Mouse (Mus musculus) heart, adult 11 months (tissue): ENCODE data around the gene Fgfr2.

Experiments
- DNase-seq: peaks from one replicate; pipeline ENCODE4 v3.0.0; 2022

The Fgfr2 gene

DNA sequence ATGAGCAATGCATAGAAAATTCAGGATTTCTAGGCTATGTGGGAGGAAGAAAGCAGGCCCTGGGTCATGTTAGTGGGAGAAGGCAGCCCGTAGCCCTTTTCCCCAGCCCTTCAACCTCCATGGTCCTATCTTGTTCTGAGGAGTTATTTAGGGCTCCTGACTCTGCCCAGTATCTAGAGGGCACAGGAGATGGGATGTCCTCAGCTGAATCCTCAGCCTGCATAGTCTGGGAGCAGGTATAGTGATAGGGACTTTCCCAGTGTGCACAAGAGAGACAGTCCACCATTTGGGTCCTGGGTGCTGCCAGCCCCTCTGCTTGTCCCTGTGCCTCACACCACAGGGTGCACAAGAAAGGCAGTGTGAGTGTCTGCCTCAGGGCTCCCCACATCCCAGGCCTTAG, 2144.6 kb downstream of the Fgfr2 start:
- DNase-seq: no peak

DNA sequence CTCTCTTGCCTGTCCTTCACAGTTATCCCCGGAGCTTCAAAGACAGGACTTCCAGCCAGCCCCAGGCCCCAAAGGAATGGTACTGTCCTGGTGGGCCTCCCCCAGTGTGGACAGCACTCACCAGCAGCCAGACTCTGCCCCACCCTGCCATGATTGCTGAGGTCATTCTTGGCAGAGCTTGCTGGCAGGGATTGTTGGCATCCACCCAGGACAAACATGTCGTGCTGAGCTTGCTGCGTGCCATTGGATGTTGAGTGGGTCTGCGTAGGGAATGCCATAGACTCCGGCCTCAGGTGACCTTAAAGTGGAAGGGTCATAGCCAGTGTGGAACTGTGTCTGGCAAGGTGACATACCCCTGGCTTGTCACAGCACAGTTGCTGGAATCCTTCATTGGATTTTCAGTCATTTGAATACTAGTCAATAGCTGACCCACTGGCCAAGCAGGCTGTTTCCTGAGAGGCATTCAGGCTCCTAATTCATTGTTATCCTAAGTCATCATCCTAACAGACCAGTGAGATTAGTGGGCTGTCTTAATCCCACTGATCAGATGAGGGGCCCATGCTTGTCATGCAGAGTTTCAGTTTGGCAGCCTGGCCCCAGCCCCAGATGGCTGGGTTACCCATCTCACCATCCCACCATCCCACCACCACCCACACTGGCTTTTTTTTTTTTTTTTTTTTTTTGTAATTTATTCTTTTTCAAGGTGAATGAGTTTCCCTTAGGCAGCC, 2145.2 kb downstream of the Fgfr2 start:
- peak; percentile 99 for DNase-seq

DNA sequence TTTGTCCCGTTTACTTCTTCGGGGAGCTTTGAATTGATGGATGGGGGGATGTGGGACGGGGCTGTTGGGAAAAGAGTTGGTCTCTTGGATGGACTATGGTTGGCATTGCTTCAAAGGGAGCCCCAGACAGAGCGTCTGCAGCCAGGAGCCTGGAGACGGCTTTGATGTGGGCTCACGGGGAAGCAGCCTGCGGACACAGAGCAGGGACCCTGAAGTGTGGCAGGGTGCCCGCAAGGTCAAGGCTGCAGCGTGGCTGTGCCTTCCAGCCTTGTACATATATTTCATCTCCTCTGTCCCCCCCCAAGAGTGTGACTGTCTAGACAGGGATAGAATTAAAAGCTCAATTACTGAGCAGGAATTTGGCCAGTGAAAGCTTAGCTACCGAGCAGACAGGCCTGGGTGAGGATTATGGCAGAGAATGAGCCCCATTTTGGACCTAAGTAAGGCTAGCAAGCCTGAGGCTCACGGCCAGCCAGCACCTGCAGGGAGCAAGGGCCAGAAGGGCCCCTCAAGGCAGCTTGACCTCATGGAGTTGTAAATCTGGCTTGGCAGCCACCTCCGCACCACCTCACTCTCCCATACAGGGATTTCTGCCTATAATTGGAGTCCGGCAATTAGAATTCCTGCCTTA, 2146.7 kb downstream of the Fgfr2 start:
- DNase-seq: no peak

DNA sequence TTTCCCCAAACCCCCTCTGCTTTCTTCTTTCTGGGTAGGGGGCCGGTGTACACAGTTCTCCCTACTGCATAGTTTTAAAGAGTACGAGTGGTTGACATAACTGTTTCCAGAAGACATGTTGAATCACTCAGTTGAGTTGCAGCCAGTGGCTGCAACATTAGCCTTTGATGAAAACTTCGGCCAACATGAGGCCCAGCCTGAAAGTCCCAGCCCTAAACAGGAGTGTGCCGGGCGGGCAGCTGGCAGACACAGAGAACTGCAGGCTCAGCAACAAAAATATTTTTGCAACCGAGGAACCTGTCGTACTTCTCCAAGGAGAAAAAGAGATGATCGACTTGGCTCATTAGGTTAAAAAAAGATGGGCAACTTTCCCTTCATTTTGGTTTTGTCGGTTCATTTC, 2150.4 kb downstream of the Fgfr2 start:
- peak; percentile 89 for DNase-seq

DNA sequence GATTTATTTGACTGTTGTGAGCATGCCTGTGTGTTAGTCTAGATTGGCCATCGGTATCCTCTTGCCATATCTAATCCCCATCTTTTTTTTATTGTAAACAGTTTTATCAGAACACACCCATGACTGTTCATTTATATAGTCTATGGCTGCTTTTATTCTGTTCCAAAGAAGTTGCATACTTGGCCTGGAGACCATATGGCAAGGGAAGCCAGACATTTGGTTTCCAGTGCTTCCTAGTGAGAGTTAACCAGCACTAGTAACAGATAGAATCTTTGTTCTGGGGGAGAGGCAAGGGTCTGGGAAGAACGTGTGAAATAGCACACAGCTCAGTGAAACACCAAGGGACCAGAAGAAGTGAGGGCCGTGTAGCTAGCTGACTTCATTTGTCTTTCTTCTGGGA, 2153.6 kb downstream of the Fgfr2 start:
- no peak for DNase-seq

DNA sequence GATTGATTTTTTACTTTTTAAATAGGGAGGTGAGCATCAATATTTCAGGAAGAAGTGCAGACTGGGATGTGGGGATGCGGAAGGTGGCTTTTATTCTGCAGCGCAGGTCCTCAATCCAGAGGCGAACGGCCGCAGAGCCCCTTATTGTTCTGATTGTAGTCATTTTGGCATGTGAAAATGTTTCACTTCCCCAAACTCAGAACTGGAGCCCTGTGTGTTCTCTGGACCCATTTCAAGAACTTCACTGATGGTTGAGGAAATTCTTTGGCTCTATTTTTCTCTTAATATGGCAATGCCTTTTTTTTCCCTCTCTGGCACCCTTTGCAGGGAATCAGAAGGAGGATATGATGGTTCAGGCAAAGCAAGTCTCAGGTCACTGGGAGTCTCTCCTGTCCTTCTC, 2154.1 kb downstream of the Fgfr2 start:
- DNase-seq: no peak

DNA sequence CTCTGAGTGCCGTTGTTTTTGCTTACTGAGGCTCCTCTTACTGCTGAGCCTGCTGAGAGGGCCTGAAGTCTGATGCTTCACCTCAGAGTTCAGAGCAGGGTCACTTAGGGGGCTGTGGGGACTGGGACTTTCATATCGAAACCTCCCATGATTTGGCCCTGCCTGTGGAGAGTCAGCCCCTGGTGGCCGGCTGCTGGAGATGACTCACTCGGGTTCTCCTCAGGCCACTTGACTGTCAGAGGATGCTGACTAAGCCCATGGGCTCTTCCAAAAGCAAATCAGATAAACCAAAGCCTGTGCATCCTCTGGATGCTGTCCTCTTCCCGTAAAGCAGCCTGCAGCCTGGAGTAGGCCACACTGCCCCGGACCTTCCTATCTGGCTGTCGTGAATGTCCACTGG, 2154.6 kb downstream of the Fgfr2 start:
- DNase-seq: peak; percentile 98

DNA sequence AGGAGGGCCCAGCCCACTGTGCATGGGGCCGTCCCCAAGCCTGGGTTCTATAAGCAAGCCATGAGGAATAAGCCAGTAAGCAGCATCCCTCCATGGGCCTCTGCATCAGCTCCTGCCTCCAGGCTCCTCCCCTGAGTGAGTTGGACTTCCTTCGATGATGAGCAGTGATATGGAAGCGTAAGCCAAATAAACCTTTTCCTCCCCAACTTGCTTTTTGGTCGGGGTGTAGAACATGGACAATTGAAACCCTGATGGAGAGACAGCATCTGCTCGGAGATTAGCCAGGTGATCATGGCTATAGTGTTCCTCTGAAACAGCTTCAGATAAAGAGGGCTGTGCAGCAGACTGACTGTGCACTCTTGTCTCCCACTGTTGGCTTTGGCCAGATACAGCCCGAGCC, 2155.2 kb downstream of the Fgfr2 start:
- peak; percentile 90 for DNase-seq

DNA sequence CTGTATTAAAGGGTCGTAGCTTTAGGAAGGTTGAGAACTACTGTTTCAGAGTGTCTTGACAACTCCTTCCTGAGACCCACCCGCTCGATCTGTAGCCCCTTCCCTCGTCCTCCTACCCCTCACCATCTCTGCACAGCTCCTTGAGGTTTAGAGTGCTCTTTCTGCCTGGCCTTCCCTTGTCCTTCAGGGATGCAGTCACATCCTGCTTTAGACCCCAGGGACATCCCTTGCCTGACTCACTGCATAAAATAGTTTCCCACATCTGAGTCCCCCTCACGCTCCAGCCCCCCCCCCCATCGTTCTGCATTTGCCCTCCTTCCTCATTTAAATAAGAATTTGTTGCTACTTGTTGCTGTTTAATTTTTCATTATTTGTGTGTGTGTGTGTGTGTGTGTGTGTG, 2156.3 kb downstream of the Fgfr2 start:
- peak; percentile 96 for DNase-seq

DNA sequence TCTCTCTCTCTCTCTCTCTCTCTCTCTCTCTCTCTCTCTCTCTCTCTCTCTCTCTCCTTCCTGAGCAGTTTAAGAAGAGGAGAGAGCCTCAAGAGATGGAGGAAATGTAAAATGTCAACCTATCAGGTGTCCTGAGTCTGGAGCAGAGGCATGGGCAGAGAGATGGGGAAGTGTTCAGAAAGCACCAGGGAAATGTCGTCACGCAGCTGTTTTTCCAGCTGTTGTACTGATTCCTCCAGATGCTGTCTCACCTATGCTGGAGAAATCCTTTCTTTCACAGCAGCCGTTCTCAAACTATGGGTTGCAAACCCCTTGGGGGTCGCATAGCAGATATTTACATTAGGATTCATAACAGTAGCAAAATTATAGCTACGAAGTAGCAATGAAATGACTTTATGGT, 2156.7 kb downstream of the Fgfr2 start:
- no peak for DNase-seq

DNA sequence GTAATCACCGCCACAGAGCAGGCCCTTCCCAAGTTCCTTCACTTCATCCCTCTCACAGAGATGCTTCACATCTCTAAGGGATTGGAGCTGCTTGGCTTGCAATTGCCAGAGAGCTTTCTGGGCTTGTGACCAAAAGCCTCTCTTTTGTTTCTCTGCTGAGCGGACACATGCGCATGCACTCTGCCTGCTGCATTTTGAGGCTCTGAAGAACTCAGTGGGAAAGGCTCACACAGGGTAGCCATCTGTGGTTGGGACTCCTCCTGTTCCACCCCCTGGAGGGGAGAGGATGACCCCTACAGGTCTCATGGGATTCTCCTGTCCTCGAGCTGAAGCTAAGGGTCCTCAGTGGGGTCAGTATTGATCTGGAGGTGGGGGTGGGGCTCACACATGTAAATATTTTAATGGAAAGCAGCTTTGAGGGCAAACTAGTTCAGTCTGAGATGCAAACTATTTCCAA, 2157.2 kb downstream of the Fgfr2 start:
- DNase-seq: peak; percentile 98

DNA sequence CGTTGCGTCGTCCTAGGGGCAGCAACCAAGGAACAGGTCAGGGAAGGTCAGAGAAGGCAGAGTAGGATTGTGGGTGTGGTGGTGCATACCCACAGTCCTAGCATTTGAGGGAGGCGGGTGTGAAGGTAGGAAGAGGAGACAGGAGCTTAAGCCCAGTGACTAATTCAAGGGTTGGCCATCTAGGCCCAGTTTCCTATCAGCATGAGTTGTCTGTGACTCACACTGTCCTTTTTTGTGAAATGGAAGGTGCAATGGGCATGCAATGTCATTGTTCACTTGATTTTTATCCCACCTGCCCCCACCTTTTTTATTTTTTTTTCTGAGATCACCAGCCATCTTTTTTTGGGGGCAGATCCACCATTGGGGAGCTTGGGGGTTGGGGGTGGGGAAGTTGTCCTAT, 2157.8 kb downstream of the Fgfr2 start:
- DNase-seq: no peak

DNA sequence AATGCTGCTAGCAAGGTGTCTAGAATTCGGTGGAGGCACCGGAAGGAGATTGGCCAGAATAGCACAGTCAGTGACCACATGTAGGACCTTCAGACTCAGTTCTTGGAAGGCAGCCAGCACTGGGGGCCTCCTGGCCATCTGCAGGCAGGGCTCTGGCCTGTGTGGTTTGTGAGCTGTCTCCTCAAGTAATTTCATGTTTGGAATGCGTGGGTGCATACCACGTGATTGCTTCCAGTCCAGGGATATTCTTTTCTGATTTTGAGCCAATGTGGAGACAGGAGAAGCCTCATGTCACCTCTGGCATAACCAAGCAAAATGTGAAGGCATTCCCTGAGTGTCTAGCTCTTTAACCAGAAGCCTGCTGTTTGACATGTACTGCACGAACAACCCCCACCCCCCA, 2158.5 kb downstream of the Fgfr2 start:
- peak; percentile 99 for DNase-seq

DNA sequence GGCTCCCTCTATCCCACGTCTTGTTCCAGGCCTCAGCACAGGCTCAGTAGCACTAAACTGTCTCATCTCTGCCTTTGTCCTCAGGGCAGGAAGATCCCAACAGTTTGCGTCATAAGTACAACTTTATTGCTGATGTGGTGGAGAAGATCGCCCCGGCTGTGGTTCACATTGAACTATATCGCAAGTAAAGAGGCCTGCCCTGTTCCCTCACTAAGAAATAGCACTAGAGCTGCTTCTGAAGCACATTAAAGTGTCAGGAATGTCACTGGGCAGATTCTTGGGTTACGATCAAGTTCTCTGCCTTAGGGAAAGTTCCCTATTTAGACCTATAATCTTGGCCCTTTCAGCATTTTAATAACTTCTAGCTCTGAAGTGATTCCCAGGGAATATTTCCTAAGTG, 2161.7 kb downstream of the Fgfr2 start:
- no peak for DNase-seq

DNA sequence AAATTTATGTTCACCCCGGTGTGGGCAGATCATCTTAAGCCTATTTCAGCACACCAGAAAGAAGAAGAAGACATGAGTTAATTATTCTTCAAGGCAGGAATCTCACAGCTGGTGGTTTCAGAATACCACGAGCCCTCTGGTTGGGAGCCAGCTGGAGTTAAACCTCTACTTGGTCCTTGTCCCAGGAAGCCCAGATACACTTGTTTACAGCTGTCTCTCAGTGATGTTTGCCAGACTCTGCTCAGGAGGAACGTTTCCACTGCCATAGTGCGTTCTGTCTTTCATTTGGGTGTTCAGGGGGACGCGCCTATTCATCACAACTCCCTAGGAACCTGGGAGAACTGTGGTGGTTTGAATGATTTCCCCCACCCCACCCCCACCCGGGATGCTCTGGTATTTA, 2163.3 kb downstream of the Fgfr2 start:
- DNase-seq: peak; percentile 98

DNA sequence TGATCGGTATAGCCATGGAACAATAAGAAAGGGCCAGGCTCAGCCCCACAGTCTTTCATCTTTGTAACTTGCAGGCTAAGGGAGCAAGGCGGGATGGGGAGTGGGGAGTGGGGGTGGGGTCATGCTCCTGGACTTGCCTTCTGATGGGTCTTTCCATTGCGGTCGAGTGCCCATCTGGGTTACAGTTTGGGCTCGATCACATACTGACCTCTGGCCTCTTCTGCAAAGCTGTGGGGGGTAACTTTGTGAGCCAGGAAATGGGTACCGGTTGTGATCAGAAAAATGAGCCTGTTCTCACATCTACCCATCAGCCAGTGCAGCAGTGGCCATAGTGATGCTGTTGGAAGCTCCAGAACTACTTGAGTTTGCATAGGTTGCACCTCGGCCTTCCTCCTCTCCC, 2164.6 kb downstream of the Fgfr2 start:
- DNase-seq: no peak

DNA sequence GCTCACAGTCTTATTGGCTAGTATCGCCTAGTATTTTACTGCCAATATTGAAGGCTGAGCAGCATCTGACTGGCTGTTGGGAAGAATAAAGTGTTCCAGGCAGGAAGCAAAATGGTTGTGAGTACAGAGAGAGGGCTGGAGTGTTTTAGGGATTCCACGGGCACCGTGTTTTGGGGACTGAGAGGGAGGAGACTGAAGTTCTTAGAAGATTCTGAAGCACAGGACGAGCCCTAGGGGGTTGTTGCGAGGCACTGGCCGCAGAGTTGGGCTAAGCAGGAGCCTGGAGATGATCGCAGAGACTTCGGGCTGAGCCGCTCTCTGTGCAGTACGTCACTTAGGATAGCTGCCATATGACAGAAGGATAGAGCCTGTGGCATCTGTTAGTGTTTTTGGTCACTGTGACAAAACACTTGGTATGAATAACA, 2169.0 kb downstream of the Fgfr2 start:
- DNase-seq: no peak

DNA sequence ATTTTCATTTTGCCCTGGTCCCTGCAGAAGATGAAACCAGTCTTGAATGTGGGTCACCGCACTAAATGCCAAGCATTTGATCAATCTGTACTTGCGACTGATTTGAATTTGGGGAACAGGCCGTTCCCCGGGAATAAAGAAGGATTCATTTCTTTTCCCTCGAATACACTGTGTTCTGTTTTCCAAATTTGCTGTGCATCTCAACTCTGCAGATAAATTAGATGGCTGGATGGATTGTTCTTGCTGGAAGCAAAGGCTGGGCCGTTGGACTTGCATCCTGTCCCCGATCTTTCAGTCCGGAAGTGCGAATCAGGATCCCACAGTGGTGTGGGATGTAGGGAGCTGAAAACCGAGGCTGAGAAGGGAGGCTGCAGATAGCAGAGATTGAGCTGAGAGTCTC, 2169.8 kb downstream of the Fgfr2 start:
- DNase-seq: no peak

DNA sequence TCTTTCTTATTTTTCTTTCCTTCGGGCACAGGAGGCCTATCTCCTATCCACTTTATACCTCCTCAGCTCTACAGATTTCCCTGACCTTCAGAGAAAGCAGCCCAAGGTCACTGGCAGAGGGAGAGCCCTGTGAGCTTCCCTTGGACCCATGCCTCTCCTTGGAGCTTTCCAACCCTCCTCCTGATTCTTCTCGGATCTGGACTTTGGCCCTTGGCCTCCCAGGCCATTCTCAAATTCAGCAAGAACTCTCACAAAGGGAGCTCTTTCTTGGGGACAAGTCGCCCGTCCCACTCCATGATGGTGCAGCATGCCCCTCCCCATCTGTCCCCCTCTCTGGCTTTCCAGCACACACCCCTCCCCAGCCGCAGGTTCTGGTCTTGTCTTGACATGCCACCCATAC, 2172.1 kb downstream of the Fgfr2 start:
- peak; percentile 84 for DNase-seq

DNA sequence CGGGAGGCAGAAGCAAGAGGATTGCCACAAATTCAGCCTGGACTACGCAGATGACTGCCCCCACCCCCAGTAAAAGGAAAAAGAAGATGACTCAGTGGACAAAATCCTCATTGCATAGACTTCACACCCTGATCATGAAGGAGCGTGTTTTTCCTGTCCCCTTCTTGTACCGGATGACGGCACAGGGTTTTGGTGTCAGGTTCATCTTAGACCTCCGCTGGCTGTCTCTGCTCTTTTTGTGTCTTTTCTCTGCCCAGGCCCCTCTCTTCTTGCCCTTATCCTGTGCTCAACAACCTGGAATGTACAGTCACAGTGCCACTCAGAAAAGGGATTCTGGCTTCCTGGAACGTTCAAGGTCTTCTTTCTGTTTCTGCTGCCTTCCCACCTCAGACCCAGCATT, 2172.7 kb downstream of the Fgfr2 start:
- DNase-seq: peak; percentile 72

DNA sequence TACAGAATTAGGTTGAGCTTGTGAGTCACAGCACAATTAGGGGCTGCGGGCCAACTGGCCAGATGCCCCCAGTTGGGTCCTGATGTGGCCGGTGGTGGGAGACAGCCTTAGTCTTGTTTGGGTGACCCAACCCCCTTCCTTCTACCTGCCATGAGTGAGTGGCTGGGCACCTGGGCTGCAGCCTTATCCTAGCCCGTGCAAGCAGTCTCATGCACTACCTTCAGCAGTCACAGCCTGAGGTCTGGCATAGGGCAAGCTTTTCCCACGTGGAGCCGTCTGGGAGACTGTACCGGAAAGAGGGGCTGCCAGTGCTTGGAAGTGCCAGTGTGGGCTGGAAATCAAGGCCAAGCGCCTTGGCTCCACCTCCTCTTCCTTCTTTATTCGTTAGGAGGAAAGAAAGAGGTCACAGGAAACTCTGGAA, 2173.8 kb downstream of the Fgfr2 start:
- DNase-seq: peak; percentile 97

DNA sequence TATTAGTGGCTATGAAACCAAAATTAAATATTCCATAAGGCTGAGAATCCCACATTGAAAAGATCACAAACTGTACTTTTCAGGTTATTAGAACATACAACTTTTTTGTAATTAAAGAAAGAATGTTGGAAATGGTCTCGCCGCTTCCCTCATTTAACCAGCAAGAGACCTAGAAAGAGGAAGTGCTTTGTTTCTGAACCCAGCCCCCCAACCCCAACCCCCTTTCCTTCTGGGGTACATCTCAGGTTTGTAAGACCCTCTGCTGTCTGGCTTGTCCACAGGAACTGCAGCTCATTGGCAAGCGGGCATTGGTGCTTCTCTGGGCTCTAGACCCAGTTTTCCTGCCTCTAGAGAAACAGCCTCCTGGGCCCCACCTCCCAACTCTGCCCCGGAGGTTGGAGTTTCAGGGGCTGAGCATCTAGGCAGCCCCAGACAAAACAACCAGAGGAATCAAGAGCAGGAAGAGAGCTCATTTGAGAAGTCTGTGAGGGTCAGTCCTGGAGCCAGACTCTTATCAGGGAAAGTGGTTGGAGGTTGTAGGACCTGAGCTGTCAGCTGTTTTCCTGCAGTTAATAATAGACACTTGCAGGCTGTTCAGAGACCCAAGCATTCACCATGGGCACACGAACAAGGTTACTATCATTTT, 2174.5 kb downstream of the Fgfr2 start:
- peak; percentile 94 for DNase-seq

DNA sequence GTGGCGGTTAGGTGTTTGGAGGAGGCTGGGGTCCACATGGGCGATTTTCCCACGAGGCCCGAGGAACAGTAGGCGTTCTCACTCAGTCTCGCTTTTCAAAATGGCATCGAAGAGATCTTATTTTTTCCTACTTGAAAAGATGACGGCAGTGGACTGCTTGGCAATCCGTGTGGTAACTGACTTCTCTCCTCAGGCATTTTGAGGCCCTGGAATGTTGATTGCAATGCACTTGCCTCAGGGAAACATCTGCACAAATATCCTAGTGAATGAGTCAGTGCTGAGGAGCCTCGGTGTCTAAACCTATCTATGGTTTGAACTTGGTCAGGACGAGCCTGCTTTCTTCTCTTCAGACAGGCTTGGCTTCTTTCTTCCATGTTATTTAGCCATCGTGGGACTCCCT, 2176.8 kb downstream of the Fgfr2 start:
- DNase-seq: peak; percentile 50

DNA sequence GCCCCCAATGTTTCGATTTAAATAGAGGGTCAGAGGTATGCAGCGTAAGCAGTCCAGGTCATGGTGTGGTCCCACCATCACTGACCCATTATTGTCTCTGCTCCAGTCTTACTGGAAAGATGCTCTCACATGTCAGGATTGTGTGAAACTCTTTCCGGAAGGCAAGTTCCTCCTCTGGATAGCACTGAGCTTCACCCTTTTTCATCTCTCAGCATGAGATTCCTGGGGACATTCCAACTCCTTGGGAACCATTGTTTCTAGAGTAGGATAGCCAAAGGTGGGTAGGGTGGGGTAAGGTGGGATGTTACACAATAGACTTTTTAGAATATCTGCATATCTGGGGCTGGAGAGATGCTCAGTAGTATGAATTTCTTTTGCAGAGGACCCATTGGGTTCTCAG, 2177.4 kb downstream of the Fgfr2 start:
- peak; percentile 44 for DNase-seq
